Mouse (Mus musculus) olfactory bulb, adult 2 months (tissue): ENCODE measurements around the gene Sgca.

Experiments
- CTCF ChIP-seq: fragments of 200-500 bp; IDR thresholded peaks from 2 replicates; pipeline ENCODE4 v1.5.1; 2012; ENCODE audit warnings: low read depth, mild to moderate bottlenecking, low read length, moderate library complexity; ENCODE audit not compliant: insufficient read depth
- POLR2A ChIP-seq: fragments of 200-500 bp; IDR thresholded peaks from 2 replicates; pipeline ENCODE4 v1.6.1; 2012; ENCODE audit warnings: mild to moderate bottlenecking, low read depth, low read length, moderate library complexity; ENCODE audit not compliant: insufficient read depth

- TF ChIP-seq CTCF (no peak), POLR2A (no peak)
These were observed 11.2 kb upstream of the Sgca start for GRCm38 (mm10) chr11:94987341-94987740.
